Mouse (Mus musculus) T-helper 2 cell (primary cell): ENCODE results near the gene Tacc2.

Experiments used
- in situ Hi-C: fragments of 300-600 bp; cut with MboI, MseI; formaldehyde crosslinking; loops from one replicate; pipeline ENCODE4 v1.15.1; 2025; ENCODE audit warnings: high pct_unique_total_duplicates

Tacc2 gene

GRCm38 (mm10) chr7:130804991-130805390 is 227.8 kb downstream of the Tacc2 start:
- in situ Hi-C loops: no loop called here

DNA sequence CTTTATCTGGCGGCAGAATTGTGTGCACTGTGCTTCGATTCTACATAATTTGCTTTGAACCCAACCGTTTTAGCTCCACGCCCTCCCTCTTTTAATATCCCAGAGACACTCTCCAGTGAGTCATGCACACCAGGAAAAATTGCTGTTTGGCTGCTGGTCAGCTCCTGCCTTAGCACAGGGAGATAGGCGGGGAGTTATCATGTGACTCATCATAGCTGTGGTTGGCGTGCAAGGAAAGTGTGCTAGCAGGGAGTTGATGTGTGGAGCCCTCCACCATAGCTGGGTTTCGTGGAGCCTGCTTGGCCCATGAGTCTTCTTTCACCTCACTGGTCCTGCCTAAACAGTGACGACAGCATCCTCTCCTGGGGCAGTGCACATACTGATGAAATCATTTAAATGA is 230.5 kb downstream of the Tacc2 start:
- in situ Hi-C loops: no loop called here

DNA sequence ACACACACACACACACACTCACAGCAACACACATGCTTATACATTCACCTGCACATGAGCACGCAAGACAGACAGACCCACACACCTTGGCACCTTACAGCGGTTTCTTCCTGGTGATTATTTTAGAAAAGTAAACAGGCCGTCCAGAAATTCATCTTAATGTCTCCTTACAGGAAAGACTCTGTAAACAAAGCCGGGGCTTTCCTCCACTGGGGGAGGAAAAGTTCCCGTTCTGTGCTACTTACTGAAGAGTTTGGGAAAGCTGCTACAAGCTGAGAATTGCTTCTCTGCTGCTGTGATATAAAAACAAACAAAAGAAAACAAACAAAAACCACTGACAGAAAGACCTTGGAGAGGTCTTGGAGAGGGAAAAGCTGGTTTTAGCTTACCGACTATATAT is 231.5 kb downstream of the Tacc2 start:
- in situ Hi-C loops: no loop called here

- in situ Hi-C loops: no loop called here
Measured at GRCm38 (mm10) chr7:130810238-130810637, 233.0 kb downstream of the Tacc2 start.

DNA sequence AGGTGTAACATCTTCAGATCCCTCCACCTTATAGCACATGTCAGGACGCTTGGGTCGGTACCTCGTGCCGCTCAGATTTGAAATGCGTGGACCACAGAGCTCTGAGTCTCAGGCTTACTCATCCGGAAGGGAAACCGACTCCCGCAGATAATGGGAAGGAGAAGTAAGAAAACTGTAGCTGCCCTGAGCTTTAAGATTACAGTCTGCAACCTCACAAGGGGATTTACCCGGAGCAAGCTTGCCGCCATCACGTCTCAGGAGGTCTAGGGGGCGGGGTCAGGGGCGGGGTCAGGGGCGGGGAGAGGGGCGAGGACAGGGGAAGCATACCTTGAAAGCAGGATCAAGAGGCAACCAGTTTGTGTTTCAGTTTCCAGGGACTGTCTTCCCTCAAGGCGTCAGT is 235.2 kb downstream of the Tacc2 start:
- in situ Hi-C loops: no loop called here
